Mouse (Mus musculus) hindbrain, embryonic 13.5 days (tissue): ENCODE results near the gene Lrrc52. TPM values are rescaled to one million over a fixed set of nuclear protein-coding genes. Genes with fewer than 3 reads are reported as not detected.

ENCODE experiments used
- ATAC-seq: fragments of 200-750 bp; cut with Nextera tagmentation; 2 replicates; pipeline ENCODE4 v1.8.0; 2017; ENCODE audit warnings: moderate TSS enrichment; ENCODE audit not compliant: low FRiP score
- H3K27ac ChIP-seq: fragments of 300-500 bp; sonication (generic); 2 replicates; pipeline ENCODE4 v1.5.1; 2015; ENCODE audit warnings: inconsistent platforms, mild to moderate bottlenecking, moderate library complexity
- H3K27me3 ChIP-seq: fragments of 300-500 bp; sonication (generic); 2 replicates; pipeline ENCODE4 v1.6.1; 2015; ENCODE audit warnings: mild to moderate bottlenecking, inconsistent platforms
- H3K36me3 ChIP-seq: fragments of 300-500 bp; sonication (generic); 2 replicates; pipeline ENCODE4 v1.6.1; 2015; ENCODE audit warnings: mild to moderate bottlenecking, inconsistent platforms
- H3K4me1 ChIP-seq: fragments of 300-500 bp; sonication (generic); replicated peaks from 2 replicates; pipeline ENCODE4 v1.6.1; 2015; ENCODE audit warnings: inconsistent platforms
- H3K4me2 ChIP-seq: fragments of 300-500 bp; sonication (generic); 2 replicates; pipeline ENCODE4 v1.6.1; 2015; ENCODE audit warnings: inconsistent platforms, mild to moderate bottlenecking, moderate library complexity
- H3K4me3 ChIP-seq: fragments of 300-500 bp; sonication (generic); 2 replicates; pipeline ENCODE4 v1.5.1; 2015; ENCODE audit warnings: mild to moderate bottlenecking, inconsistent platforms
- H3K9ac ChIP-seq: fragments of 300-500 bp; sonication (generic); 2 replicates; pipeline ENCODE4 v1.6.1; 2015; ENCODE audit warnings: mild to moderate bottlenecking, inconsistent platforms
- H3K9me3 ChIP-seq: fragments of 300-500 bp; sonication (generic); 2 replicates; pipeline ENCODE4 v1.6.1; 2016; ENCODE audit warnings: inconsistent platforms
- WGBS: fragments of 180-500 bp; shearing (Covaris S2); methylation state at CpG from one replicate; pipeline ENCODE4 v1.1.7; 2015; 5-methylcytosine and 5-hydroxymethylcytosine counted together
- polyA plus RNA-seq: library from polyadenylated mRNA; unstranded; fragments of >200 nt; fragmentation: Nextera tagmentation; extraction: Ambion mirVana; gene quantifications from 2 replicates; pipeline ENCODE4 v1.2.1, GENCODE M21; 2015

Gene Lrrc52
- polyA plus RNA-seq, 1 experiment from 2014 or later = not detected

GRCm38 (mm10) chr1:167430976-167431676, 35.5 kb downstream of the Lrrc52 start:
- H3K27ac ChIP-seq = no peak overlapping the region
- 72% methylated on average over 9 of the region's 9 CpGs for WGBS
- H3K9me3 ChIP-seq = no peaks in the 10 kb centered on the region
- H3K9ac ChIP-seq = no peak overlapping the region
- H3K4me3 ChIP-seq = no peak overlapping the region
- no peak for ATAC-seq
- H3K4me1 ChIP-seq = 0 out of 2 replicates have a peak, but pooled peaks cover 4% of the 10 kb centered on the region
- no peak overlapping the region for H3K4me2 ChIP-seq
- H3K36me3 ChIP-seq = no peaks in the 10 kb centered on the region
- no peaks in the 10 kb centered on the region for H3K27me3 ChIP-seq

- Histone ChIP-seq H3K9ac (no peak overlapping the region), H3K27me3 (0 out of 2 replicates have a peak, but pooled peaks cover 2% of the 10 kb centered on the region), H3K27ac (no peak overlapping the region), H3K4me1 (0 out of 2 replicates have a peak, but pooled peaks cover 4% of the 10 kb centered on the region), H3K9me3 (no peaks in the 10 kb centered on the region), H3K4me2 (no peak overlapping the region), H3K36me3 (no peaks in the 10 kb centered on the region), H3K4me3 (no peak overlapping the region)
- no peak for ATAC-seq
- 85% methylated on average over 7 of the region's 7 CpGs for WGBS
Measured at GRCm38 (mm10) chr1:167426681-167427080, 39.9 kb downstream of the Lrrc52 start.

- Histone ChIP-seq H3K36me3 (no peaks in the 10 kb centered on the region), H3K9me3 (no peaks in the 10 kb centered on the region), H3K27me3 (0 out of 2 replicates have a peak, but pooled peaks cover 2% of the 10 kb centered on the region), H3K27ac (no peak overlapping the region), H3K4me1 (no peaks in the 10 kb centered on the region), H3K4me3 (no peak overlapping the region), H3K9ac (no peak overlapping the region), H3K4me2 (no peak overlapping the region)
- WGBS = 89% methylated on average over 5 of the region's 5 CpGs
- no peak for ATAC-seq
Measured at GRCm38 (mm10) chr1:167425572-167425971, 41.0 kb downstream of the Lrrc52 start.

GRCm38 (mm10) chr1:167422501-167423240, 43.9 kb downstream of the Lrrc52 start:
- Histone ChIP-seq H3K9me3 (no peaks in the 10 kb centered on the region), H3K4me2 (no peak overlapping the region), H3K4me3 (no peak overlapping the region), H3K27ac (no peak overlapping the region), H3K27me3 (0 out of 2 replicates have a peak, but pooled peaks cover 2% of the 10 kb centered on the region), H3K36me3 (no peaks in the 10 kb centered on the region), H3K9ac (no peak overlapping the region), H3K4me1 (no peaks in the 10 kb centered on the region)
- no peak for ATAC-seq
- WGBS = 79% methylated on average over 11 of the region's 11 CpGs

DNA sequence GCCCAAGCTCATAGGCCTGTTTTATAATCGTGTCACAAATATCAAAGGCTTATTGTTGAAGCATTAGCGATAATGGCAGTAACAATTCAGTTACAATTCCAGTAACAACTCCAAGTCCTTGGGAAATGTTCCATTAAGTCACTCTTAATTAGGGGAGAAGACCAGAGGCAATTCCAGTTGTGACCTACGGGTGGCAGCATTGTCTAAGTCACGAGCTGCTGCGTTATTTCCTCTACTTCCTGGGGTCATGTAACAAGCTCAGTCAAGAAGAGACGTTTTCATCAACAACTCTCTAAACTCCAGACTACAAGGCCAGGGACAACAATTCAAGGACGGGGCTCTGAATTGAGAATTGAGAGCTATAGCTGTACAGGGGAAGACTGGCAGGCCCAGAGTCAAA, 51.7 kb downstream of the Lrrc52 start:
- ATAC-seq = no peak

GRCm38 (mm10) chr1:167411991-167412715, 54.4 kb downstream of the Lrrc52 start:
- Histone ChIP-seq H3K4me3 (no peak overlapping the region), H3K9ac (no peak overlapping the region), H3K9me3 (no peaks in the 10 kb centered on the region; the same call in 1 of the 2 replicates), H3K27ac (no peak overlapping the region), H3K27me3 (peaks cover 25% of the 10 kb centered on the region), H3K4me2 (no peak overlapping the region), H3K36me3 (no peaks in the 10 kb centered on the region), H3K4me1 (no peaks in the 10 kb centered on the region)
- ATAC-seq = no peak
- 76% methylated on average over 12 of the region's 12 CpGs for WGBS

More for the DNA sequence above, 51.7 kb downstream of the Lrrc52 start:
- no peak overlapping the region for H3K4me2 ChIP-seq
- H3K27me3 ChIP-seq = peaks cover 6% of the 10 kb centered on the region; the same call in 1 of the 2 replicates
- H3K9me3 ChIP-seq = no peaks in the 10 kb centered on the region
- no peaks in the 10 kb centered on the region for H3K4me1 ChIP-seq
- H3K9ac ChIP-seq = no peak overlapping the region
- no peak overlapping the region for H3K27ac ChIP-seq
- 5% methylated on average over 7 of the region's 7 CpGs for WGBS
- no peaks in the 10 kb centered on the region for H3K36me3 ChIP-seq
- no peak overlapping the region for H3K4me3 ChIP-seq

DNA sequence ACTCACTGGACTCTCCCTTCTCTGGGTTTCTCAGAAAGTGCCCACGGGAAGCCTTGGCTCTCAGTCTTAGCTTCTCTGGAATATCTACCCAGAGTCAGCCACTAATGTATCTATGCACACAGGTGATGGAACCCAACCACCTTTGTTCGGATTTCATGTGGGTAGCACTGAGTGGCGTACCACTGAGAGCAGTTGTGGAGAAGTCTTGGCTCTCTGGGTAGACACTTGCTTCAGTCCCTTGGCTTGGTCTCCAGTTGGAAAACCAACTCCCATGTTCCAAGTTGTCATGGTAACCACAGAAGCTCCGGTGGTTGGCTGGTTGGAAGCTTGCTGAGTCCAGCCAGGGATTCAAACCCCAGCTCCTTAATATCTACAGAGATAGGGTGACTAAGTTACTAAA, 57.0 kb downstream of the Lrrc52 start:
- H3K9ac ChIP-seq = no peak overlapping the region
- no peak overlapping the region for H3K27ac ChIP-seq
- H3K36me3 ChIP-seq = no peaks in the 10 kb centered on the region
- H3K27me3 ChIP-seq = peaks cover 34% of the 10 kb centered on the region
- no peak overlapping the region for H3K4me3 ChIP-seq
- H3K4me2 ChIP-seq = no peak overlapping the region
- no peak for ATAC-seq
- WGBS = 78% methylated on average over 4 of the region's 4 CpGs
- H3K4me1 ChIP-seq = no peaks in the 10 kb centered on the region
- H3K9me3 ChIP-seq = no peaks in the 10 kb centered on the region; the same call in 1 of the 2 replicates

GRCm38 (mm10) chr1:167405237-167405636, 61.3 kb downstream of the Lrrc52 start:
- ATAC-seq = no peak
- Histone ChIP-seq H3K27me3 (peaks cover 29% of the 10 kb centered on the region), H3K4me3 (no peak overlapping the region), H3K9me3 (no peaks in the 10 kb centered on the region; the same call in 1 of the 2 replicates), H3K9ac (no peak overlapping the region), H3K4me2 (no peak overlapping the region), H3K27ac (no peak overlapping the region), H3K4me1 (no peaks in the 10 kb centered on the region), H3K36me3 (no peaks in the 10 kb centered on the region)
- 88% methylated on average over 4 of the region's 4 CpGs for WGBS

Other genes with a start within 250 kb of the Lrrc52 start
- 58.4 and 63.4 TPM in 2 replicates for gene Uck2, start 181.5 kb downstream of the Lrrc52 start, polyA plus RNA-seq
- 72.5 and 73.5 TPM in 2 replicates for gene Tmco1, start 158.4 kb downstream of the Lrrc52 start, polyA plus RNA-seq
- 31.1 and 33.0 TPM in 2 replicates for gene Aldh9a1, start 116.8 kb downstream of the Lrrc52 start, polyA plus RNA-seq
- 105 and 108 TPM in 2 replicates for gene Mgst3, start 72.9 kb downstream of the Lrrc52 start, polyA plus RNA-seq
- gene Rxrg, start 131.6 kb upstream of the Lrrc52 start, polyA plus RNA-seq = 8.8 and 10.1 TPM in 2 replicates
- gene Lmx1a, start 222.5 kb upstream of the Lrrc52 start, polyA plus RNA-seq = 9.2 and 10.1 TPM in 2 replicates